Mouse (Mus musculus): ENCODE data around the gene Ctr9. TPM values are rescaled to one million over a fixed set of nuclear protein-coding genes. Genes with fewer than 3 reads are reported as not detected.

Ctr9 gene
- polyA plus RNA-seq, 1 experiment = 10.6 TPM

DNA sequence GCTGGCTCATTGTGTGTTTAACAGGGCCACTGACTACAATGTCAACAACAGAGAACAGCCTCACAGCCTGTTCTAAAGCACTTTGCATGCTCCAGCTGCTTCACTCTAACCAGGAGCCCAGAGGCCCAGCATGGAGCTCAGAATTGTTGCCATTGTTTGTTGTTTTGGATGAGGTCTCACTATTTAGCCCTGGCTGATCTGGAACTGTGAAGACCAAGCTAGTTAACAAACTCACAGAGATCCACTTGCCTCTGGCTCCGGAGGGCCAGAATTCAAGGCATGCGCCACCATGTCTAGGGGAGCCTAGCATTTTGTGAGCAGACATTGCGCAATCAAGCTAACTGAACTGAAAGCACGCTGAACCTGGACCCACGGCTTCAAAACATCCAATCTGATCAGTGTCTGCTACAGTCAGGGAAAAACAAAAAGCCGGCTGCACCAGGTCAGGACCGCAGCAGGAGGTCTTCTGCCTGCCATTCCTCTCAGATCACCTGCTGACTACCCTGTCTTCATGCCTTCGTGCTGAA is 4.6 kb upstream of the Ctr9 start:
- no peaks in the 10 kb centered on the region for H3K9me3 ChIP-seq
- peaks cover 52% of the 10 kb centered on the region for H3K4me1 ChIP-seq
- H3K36me3 ChIP-seq (replicated peaks; ENCODE audit: low read length) = no peaks in the 10 kb centered on the region
- no peaks in the 10 kb centered on the region for H3K27me3 ChIP-seq (replicated peaks)
- TF ChIP-seq GATA1 (IDR thresholded peaks at IDR 0.05; ENCODE audit: borderline replicate concordance, low read length) (no peak), FLI1 (IDR thresholded peaks at IDR 0.05; ENCODE audit: low read length) (no peak)
- H3K4me3 ChIP-seq (replicated peaks) = peak overlapping the region; percentile 66

GRCm38 (mm10) chr7:111024912-111025311 is 3.8 kb upstream of the Ctr9 start:
- TF ChIP-seq FLI1 (IDR thresholded peaks at IDR 0.05; ENCODE audit: low read length) = no peak
- TF ChIP-seq GATA1 (IDR thresholded peaks at IDR 0.05; ENCODE audit: borderline replicate concordance, low read length) = no peak

GRCm38 (mm10) chr7:111029046-111029553 is 349 bp downstream of the Ctr9 start:
- Histone ChIP-seq H3K36me3 (replicated peaks; ENCODE audit: low read length) (peaks cover 42% of the 10 kb centered on the region), H3K4me3 (replicated peaks) (peak overlapping the region; percentile 90), H3K9me3 (no peaks in the 10 kb centered on the region), H3K4me1 (peaks cover 51% of the 10 kb centered on the region), H3K27me3 (replicated peaks) (no peaks in the 10 kb centered on the region)
- TF ChIP-seq FLI1 (IDR thresholded peaks at IDR 0.05; ENCODE audit: low read length) (no peak), GATA1 (IDR thresholded peaks at IDR 0.05; ENCODE audit: borderline replicate concordance, low read length) (no peak)

More at GRCm38 (mm10) chr7:111024912-111025311, 3.8 kb upstream of the Ctr9 start:
- H3K9me3 ChIP-seq = no peaks in the 10 kb centered on the region
- H3K36me3 ChIP-seq (replicated peaks; ENCODE audit: low read length) = peaks cover under 1% of the 10 kb centered on the region
- H3K4me1 ChIP-seq = peaks cover 54% of the 10 kb centered on the region
- H3K27me3 ChIP-seq (replicated peaks) = no peaks in the 10 kb centered on the region
- peak overlapping the region; percentile 15 for H3K4me3 ChIP-seq (replicated peaks)

- Histone ChIP-seq H3K4me3 (replicated peaks) (no peak overlapping the region), H3K36me3 (replicated peaks; ENCODE audit: low read length) (peaks cover 100% of the 10 kb centered on the region), H3K9me3 (no peaks in the 10 kb centered on the region), H3K4me1 (peaks cover 14% of the 10 kb centered on the region), H3K27me3 (replicated peaks) (no peaks in the 10 kb centered on the region)
- no peak for TF ChIP-seq FLI1 (IDR thresholded peaks at IDR 0.05; ENCODE audit: low read length)
Measured at GRCm38 (mm10) chr7:111048920-111049319, 20.2 kb downstream of the Ctr9 start.

- no peaks in the 10 kb centered on the region for H3K9me3 ChIP-seq
- H3K4me3 ChIP-seq (replicated peaks) = no peak overlapping the region
- no peak for TF ChIP-seq FLI1 (IDR thresholded peaks at IDR 0.05; ENCODE audit: low read length)
- TF ChIP-seq GATA1 (IDR thresholded peaks at IDR 0.05; ENCODE audit: borderline replicate concordance, low read length) = no peak
Measured at GRCm38 (mm10) chr7:111049652-111050421, 21.1 kb downstream of the Ctr9 start.

DNA sequence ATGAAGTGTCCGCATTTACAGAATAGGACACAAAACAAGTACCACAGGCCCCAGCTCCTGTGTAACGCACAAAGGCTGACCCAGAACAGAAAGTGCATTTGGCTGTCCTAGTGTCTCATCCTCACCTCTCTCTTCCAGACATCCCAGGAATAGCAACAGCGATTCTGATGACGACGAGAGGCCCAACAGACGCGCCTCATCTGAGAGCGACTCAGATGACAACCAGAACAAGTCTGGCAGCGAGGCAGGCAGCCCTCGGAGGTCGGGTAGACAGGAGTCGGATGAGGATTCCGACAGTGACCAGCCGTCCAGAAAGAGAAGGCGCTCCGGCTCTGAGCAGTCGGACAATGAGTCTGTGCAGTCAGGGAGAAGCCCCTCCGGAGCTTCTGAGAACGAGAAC is 26.5 kb downstream of the Ctr9 start:
- Histone ChIP-seq H3K9me3 (no peaks in the 10 kb centered on the region), H3K36me3 (replicated peaks; ENCODE audit: low read length) (peaks cover 70% of the 10 kb centered on the region), H3K27me3 (replicated peaks) (no peaks in the 10 kb centered on the region), H3K4me3 (replicated peaks) (no peak overlapping the region), H3K4me1 (peaks cover 24% of the 10 kb centered on the region)
- no peak for TF ChIP-seq GATA1 (IDR thresholded peaks at IDR 0.05; ENCODE audit: borderline replicate concordance, low read length)
- TF ChIP-seq FLI1 (IDR thresholded peaks at IDR 0.05; ENCODE audit: low read length) = no peak

More at GRCm38 (mm10) chr7:111049652-111050421, 21.1 kb downstream of the Ctr9 start:
- Histone ChIP-seq H3K36me3 (replicated peaks; ENCODE audit: low read length) (peaks cover 100% of the 10 kb centered on the region), H3K4me1 (peaks cover 21% of the 10 kb centered on the region), H3K27me3 (replicated peaks) (no peaks in the 10 kb centered on the region)

GRCm38 (mm10) chr7:111055984-111056657 is 27.4 kb downstream of the Ctr9 start:
- peaks cover 24% of the 10 kb centered on the region for H3K4me1 ChIP-seq
- H3K9me3 ChIP-seq = no peaks in the 10 kb centered on the region
- H3K4me3 ChIP-seq (replicated peaks) = no peak overlapping the region
- H3K36me3 ChIP-seq (replicated peaks; ENCODE audit: low read length) = peaks cover 61% of the 10 kb centered on the region
- TF ChIP-seq FLI1 (IDR thresholded peaks at IDR 0.05; ENCODE audit: low read length) = no peak
- no peak for TF ChIP-seq GATA1 (IDR thresholded peaks at IDR 0.05; ENCODE audit: borderline replicate concordance, low read length)
- H3K27me3 ChIP-seq (replicated peaks) = no peaks in the 10 kb centered on the region

DNA sequence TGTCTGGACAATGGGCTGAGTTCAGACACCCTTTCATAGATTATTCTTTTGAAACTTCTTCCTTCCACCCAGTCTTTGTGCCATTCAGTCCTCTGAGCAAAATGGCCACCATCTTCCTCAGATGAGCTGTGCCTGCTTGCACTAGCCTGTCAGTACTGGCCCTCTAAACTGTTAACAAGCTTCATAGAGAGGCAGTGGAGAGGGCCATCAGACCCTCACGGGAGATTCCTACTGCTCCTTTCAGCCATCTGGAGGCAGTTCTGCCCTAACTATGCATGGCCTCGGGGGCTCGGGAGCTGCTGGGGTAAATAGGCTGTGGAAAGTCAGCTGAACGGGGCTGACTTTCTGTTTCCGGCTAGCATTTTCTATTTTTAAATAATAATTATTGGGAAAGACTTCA is 30.8 kb downstream of the Ctr9 start:
- no peak for TF ChIP-seq FLI1 (IDR thresholded peaks at IDR 0.05; ENCODE audit: low read length)
- TF ChIP-seq GATA1 (IDR thresholded peaks at IDR 0.05; ENCODE audit: borderline replicate concordance, low read length) = no peak

GRCm38 (mm10) chr7:111062971-111063370 is 34.2 kb downstream of the Ctr9 start:
- no peaks in the 10 kb centered on the region for H3K4me1 ChIP-seq
- H3K36me3 ChIP-seq (replicated peaks; ENCODE audit: low read length) = peaks cover 17% of the 10 kb centered on the region
- no peaks in the 10 kb centered on the region for H3K27me3 ChIP-seq (replicated peaks)
- peaks cover 8% of the 10 kb centered on the region for H3K9me3 ChIP-seq
- TF ChIP-seq FLI1 (IDR thresholded peaks at IDR 0.05; ENCODE audit: low read length) (no peak), GATA1 (IDR thresholded peaks at IDR 0.05; ENCODE audit: borderline replicate concordance, low read length) (no peak)
- H3K4me3 ChIP-seq (replicated peaks) = no peak overlapping the region

More for the DNA sequence above, 30.8 kb downstream of the Ctr9 start:
- H3K4me3 ChIP-seq (replicated peaks) = no peak overlapping the region
- H3K4me1 ChIP-seq = peaks cover 5% of the 10 kb centered on the region
- H3K9me3 ChIP-seq = 0 out of 2 replicates have a peak, but pooled peaks cover 4% of the 10 kb centered on the region
- peaks cover 36% of the 10 kb centered on the region for H3K36me3 ChIP-seq (replicated peaks; ENCODE audit: low read length)
- no peaks in the 10 kb centered on the region for H3K27me3 ChIP-seq (replicated peaks)

- no peak for TF ChIP-seq GATA1 (IDR thresholded peaks at IDR 0.05; ENCODE audit: borderline replicate concordance, low read length)
- TF ChIP-seq FLI1 (IDR thresholded peaks at IDR 0.05; ENCODE audit: low read length) = no peak
- Histone ChIP-seq H3K36me3 (replicated peaks; ENCODE audit: low read length) (peaks cover 62% of the 10 kb centered on the region), H3K4me3 (replicated peaks) (no peak overlapping the region), H3K9me3 (peaks cover 15% of the 10 kb centered on the region), H3K4me1 (no peaks in the 10 kb centered on the region), H3K27me3 (replicated peaks) (no peaks in the 10 kb centered on the region)
Measured at GRCm38 (mm10) chr7:111068181-111068580, 39.4 kb downstream of the Ctr9 start.

All from megakaryocyte, embryonic 14.5 days (primary cell).